Mouse (Mus musculus) ZHBTc4 (cell line): ENCODE data around the gene Slc7a7.
"Not testable (repeated sequence)": the region's sequence is repeated elsewhere in the genome, so short reads cannot be mapped to it uniquely, and the experiment has no call there.

Source experiments
- DNase-seq: peaks from one replicate; pipeline ENCODE4 v3.0.0-alpha.2; 2011; ENCODE audit warnings: low read depth, low spot score

Slc7a7 gene

GRCm38 (mm10) chr14:54377166-54377565 is 40.4 kb downstream of the Slc7a7 start:
- no peak for DNase-seq

- peak; percentile 77 for DNase-seq
Measured at GRCm38 (mm10) chr14:54375916-54376315, 41.7 kb downstream of the Slc7a7 start.

GRCm38 (mm10) chr14:54372923-54373322 is 44.7 kb downstream of the Slc7a7 start:
- no peak for DNase-seq

- no peak for DNase-seq
Measured at GRCm38 (mm10) chr14:54371460-54371859, 46.1 kb downstream of the Slc7a7 start.

- no peak for DNase-seq
Measured at GRCm38 (mm10) chr14:54370595-54370994, 47.0 kb downstream of the Slc7a7 start.

GRCm38 (mm10) chr14:54369372-54369771 is 48.2 kb downstream of the Slc7a7 start:
- DNase-seq, result no peak

- no peak for DNase-seq
Measured at GRCm38 (mm10) chr14:54367429-54368060, 50.0 kb downstream of the Slc7a7 start.

GRCm38 (mm10) chr14:54366581-54366980 is 51.0 kb downstream of the Slc7a7 start:
- DNase-seq, result no peak

GRCm38 (mm10) chr14:54365026-54365645 is 52.4 kb downstream of the Slc7a7 start:
- no peak for DNase-seq

- DNase-seq, result no peak
Measured at GRCm38 (mm10) chr14:54363156-54363555, 54.4 kb downstream of the Slc7a7 start.

GRCm38 (mm10) chr14:54360577-54361340 is 56.8 kb downstream of the Slc7a7 start, which contains the start of gene Oxa1l:
Gene Oxa1l (plus strand): TSS chr14:54360834.
- DNase-seq, result peak; percentile 97

GRCm38 (mm10) chr14:54354406-54354805 is 63.2 kb downstream of the Slc7a7 start:
- DNase-seq, result peak; percentile 29

GRCm38 (mm10) chr14:54352314-54352713 is 65.3 kb downstream of the Slc7a7 start:
- no peak for DNase-seq

GRCm38 (mm10) chr14:54350773-54351541 is 66.6 kb downstream of the Slc7a7 start:
- DNase-seq, result not testable (repeated sequence)

- DNase-seq, result peak; percentile 30
Measured at GRCm38 (mm10) chr14:54341807-54342206, 75.8 kb downstream of the Slc7a7 start.

GRCm38 (mm10) chr14:54340836-54341235 is 76.7 kb downstream of the Slc7a7 start:
- DNase-seq, result peak; percentile 33

- no peak for DNase-seq
Measured at GRCm38 (mm10) chr14:54333452-54334189, 84.0 kb downstream of the Slc7a7 start.

- DNase-seq, result no peak
Measured at GRCm38 (mm10) chr14:54332176-54333074, 85.2 kb downstream of the Slc7a7 start.

- no peak for DNase-seq
Measured at GRCm38 (mm10) chr14:54331178-54331577, 86.4 kb downstream of the Slc7a7 start.

GRCm38 (mm10) chr14:54329201-54329600 is 88.4 kb downstream of the Slc7a7 start:
- peak; percentile 70 for DNase-seq
